Mouse (Mus musculus) olfactory bulb, adult 2 months (tissue): Measurements from ENCODE around the gene Smarca4.

Experiments
- CTCF ChIP-seq: fragments of 200-500 bp; IDR thresholded peaks from 2 replicates; pipeline ENCODE4 v1.5.1; 2012; ENCODE audit warnings: low read depth, mild to moderate bottlenecking, low read length, moderate library complexity; ENCODE audit not compliant: insufficient read depth
- POLR2A ChIP-seq: fragments of 200-500 bp; IDR thresholded peaks from 2 replicates; pipeline ENCODE4 v1.6.1; 2012; ENCODE audit warnings: mild to moderate bottlenecking, low read depth, low read length, moderate library complexity; ENCODE audit not compliant: insufficient read depth

DNA sequence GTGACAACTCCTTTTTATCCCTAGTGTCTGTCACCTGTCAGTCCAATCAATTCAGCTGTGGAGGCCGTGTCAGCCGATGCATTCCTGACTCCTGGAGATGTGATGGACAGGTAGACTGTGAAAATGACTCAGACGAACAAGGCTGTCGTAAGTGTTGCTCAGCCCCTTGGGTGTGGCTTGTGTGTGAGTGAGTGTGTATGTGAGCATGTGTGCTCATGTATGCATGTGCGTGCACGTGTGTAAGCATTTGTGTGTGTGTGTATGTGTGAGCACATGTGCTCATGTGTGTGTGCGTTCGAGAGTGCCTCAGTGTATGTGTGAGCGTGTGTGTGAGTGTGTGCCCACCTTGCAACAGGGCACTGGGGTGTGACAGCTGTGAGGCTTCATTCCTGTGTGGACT is 116.3 kb downstream of the Smarca4 start:
- TF ChIP-seq CTCF (no peak), POLR2A (no peak)
